Mouse (Mus musculus) urinary bladder, adult 2 months (tissue): ENCODE measurements around the gene Ssna1. TPM values are rescaled to one million over a fixed set of nuclear protein-coding genes. Genes with fewer than 3 reads are reported as not detected.

Experiments used
- DNase-seq: peaks from one replicate; pipeline ENCODE4 v3.0.0; 2022; ENCODE audit warnings: low spot score
- polyA plus RNA-seq: library from polyadenylated mRNA; depleted of rRNA; stranded (reverse); fragments of >200 nt; gene quantifications from 2 replicates; pipeline ENCODE4 v1.2.3, GENCODE M21; 2012; rRNA removed

The Ssna1 gene
- 58.8 and 84.8 TPM in 2 replicates for polyA plus RNA-seq

GRCm38 (mm10) chr2:25271827-25272511, at the start of gene Ssna1, which contains the start of gene Anapc2:
Gene Ssna1, minus strand, starts transcription at chr2:25272438.
Gene Anapc2, plus strand, starts transcription at chr2:25272478.
- peak; percentile 97 for DNase-seq

- DNase-seq: no peak
Observed at GRCm38 (mm10) chr2:25320084-25320483, 47.8 kb upstream of the Ssna1 start.

DNA sequence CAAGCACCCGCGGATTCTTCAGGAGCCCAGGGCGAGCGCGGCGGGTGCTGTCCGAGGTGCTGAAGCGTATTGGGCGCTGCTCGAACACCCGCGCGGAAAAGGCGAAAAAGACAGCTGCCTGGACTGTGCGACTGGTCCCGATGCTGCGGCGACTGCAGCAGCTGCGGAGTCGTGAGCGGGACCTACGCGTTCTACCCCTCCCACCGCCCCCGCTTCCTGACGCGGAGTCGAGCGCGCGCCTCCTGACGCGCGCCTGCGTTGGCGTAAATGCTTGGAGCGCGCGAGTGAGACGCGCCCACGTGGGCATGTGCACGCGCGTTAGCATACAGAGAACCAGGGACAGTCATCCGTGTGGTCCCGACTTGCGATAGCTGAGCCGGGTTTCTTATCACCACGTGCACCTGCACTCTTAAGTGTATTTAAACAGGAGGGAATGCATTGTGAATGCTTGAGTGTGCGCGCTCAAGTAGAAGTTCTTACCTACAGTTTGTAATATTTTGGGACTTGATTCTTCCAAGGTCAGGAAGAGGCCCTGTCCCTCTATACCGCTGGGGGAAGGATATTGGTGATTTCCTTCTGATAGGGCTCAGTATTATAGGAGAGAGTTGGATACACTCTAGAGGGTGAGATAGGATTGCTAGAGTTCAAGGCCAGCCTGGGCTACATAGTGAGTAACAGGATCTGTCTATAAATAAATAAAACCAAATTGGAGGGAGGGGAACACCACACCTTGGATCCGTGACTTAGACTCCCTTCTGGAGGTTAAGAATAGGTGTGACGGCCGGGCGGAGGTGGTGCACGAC, 46.9 kb upstream of the Ssna1 start, which contains the start of gene Grin1:
TSS of gene Grin1 (minus strand) at position 217 of the 803 bp plus-strand sequence.
- DNase-seq: peak; percentile 40

GRCm38 (mm10) chr2:25318119-25318966, 46.1 kb upstream of the Ssna1 start:
- DNase-seq: no peak

DNA sequence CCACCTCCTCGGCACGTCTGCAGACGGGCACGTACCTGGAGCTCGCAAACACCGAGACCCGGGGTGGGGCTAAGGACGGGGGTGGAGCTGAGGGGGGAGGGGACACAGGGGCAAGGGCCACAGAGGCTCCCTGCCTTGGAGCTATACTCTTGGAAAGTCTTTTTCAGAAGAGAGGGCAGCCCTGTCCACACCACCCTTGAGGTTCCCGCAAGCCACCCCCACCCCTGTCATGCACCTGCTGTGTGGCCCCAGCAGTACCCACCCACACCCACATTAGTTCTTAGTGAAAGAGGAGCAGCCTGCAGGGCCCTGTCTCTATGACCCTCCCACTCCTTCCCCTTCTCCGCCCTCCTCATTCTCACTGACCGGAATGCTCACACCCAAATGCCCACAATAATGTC, 39.3 kb upstream of the Ssna1 start:
- no peak for DNase-seq

- no peak for DNase-seq
Observed at GRCm38 (mm10) chr2:25310969-25311368, 38.7 kb upstream of the Ssna1 start.

- no peak for DNase-seq
Observed at GRCm38 (mm10) chr2:25310180-25310579, 37.9 kb upstream of the Ssna1 start.

DNA sequence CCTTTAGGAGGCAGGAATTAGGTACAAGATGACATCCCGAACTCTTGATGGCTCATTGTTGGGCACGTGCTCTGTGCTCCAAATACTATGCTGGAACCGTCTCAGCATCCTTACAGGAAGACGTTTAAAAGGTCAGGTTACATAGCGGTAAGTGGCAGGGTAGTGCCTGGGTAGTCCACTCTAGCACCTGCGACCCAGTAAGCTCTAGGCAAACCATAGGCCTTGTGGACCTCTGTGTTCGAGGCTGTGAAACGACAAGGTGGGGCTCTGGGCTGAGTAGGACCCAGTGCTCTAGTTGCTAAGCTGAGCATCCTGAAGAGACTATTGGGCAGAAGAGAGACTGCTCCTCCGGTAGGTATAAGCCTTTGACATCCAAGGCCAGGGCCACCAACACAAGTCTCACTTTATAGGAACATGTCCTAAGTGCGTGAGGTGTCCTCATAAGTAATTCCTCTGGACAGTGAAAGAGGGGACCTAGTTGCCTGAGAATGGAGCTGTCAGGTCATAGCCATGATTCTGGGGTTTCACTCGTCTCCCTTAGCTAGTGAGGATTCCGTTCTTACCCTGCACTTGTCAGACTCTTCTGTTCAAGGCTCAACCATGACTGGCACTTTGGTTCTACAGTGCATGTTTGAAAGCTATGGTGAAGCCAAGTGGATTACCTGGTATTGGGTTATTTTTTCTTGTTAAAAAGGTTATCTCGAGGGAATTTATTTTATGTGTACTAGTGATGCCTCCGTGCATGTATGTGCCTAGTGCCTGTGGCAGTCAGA, 33.5 kb upstream of the Ssna1 start:
- no peak for DNase-seq

DNA sequence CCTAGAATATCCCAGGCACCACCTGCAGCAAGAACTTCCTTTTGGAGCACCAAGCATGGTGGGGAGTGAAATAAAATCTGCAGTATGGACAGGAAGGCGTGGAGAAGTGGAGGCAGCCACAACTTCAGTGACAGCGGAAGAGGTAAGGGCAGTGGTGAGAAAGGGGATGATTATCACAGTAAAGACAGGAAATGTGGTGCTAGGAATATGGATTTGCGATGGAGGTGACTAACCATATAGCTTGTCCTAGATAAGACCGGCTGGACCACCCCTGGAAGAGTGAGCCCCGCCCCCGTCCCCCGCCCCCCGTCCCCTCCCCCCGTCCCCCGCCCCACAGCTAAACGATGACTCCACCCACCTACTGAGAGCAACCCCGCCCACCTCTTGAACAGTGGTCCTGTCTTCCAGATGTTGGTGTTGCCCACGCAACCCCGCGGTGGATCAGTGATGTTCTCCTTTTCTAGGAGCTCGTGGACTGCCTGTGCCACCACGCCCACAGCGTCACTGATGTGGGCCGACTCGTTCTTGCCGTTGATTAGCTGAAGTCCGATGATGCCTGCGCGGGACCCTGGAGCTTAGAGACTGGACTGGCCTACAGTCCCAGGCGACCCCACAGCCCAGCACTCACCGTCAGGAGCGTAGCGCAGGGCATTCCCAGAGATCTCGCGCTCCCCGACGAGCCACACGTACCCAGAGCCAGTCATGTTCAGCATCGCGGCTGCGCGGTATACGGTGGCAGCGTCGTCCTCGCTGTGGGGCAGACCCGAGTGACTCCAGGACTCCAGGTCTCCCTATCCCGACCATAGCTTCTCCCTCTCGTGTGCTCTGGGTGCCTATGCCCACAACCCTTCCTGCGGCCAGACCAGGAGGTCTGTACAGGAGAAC, 32.7 kb upstream of the Ssna1 start:
- no peak for DNase-seq

DNA sequence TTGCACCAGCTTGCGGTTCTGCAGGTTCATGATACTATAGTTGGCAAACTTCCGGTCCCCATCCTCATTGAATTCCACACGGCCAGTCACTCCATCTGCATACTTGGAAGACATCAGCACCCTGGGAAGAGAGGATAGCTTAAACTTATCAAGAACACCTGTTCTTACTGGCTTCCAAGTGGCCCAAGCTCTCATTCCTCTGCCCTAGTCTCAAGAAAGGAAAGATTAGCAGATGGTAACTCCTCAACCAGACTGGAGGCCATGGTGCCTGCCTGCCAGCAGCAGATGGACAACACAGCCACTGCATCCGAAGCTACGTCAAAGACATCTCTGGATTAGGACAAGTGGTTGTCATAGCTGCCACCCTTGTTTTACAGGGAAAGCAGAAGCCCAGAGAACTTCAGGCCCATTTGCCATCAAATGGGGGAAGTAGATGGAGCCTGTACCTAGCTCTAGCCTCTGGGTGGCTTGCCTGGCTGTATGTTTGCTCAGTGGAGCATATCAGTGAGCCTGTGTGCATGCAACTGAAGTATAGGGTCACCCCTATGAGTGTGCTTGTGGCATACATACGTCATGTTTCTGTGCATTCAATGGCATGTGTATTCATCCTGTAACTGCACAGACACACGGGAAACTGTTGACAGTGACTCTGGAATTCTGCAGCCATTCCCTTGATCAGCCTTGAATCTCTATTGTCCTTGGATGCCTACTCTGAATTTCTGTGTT, 31.9 kb upstream of the Ssna1 start:
- no peak for DNase-seq

GRCm38 (mm10) chr2:25303452-25303851, 31.2 kb upstream of the Ssna1 start:
- no peak for DNase-seq

GRCm38 (mm10) chr2:25298046-25298445, 25.8 kb upstream of the Ssna1 start:
- DNase-seq: no peak

GRCm38 (mm10) chr2:25297093-25297492, 24.9 kb upstream of the Ssna1 start:
- DNase-seq: no peak

- no peak for DNase-seq
Observed at GRCm38 (mm10) chr2:25293706-25294105, 21.5 kb upstream of the Ssna1 start.

GRCm38 (mm10) chr2:25292856-25293255, 20.6 kb upstream of the Ssna1 start:
- no peak for DNase-seq

GRCm38 (mm10) chr2:25292054-25292544, 19.9 kb upstream of the Ssna1 start:
- DNase-seq: no peak

DNA sequence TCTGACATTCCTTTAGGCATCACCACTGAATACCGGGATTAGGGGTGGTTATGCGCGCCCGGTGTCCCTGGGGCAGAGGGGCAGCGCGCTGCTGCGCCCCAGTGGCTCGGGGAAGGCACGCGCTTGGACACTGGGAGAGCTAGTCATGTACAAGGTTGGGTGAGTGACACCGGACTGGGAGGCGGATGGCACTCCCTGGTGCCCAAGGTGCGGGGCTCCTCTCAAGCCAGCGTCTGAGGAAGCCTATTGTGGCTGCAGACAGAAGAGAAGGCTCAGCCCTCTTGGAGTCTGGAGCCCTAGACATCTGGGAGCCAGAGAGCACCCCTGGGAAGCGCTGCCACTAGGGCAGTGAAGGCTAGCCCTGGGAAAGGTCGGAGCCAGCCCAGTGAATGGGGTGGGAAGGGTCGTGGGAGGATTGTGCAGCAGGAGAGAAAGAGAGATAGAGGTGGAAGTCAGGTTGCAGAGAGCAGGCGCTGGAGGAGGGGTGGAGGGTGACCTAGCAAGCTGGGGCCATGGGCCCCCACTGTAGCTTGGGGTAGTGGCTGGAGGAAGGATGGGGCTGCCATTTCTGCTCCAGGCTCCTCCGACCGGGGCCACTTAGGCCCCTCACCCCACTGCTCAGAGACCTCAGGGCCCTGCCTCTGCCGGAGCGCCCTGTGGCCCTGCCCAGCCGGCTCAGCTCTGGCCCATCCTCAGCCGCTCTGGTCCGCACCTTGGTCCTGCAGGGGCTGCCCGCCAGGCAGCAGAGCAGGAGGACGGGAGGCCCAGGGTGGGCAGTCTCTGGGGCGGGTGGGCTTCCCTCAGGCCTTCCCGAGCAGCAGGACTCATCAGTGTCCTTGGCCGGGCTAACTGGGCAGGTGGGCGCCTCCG, 19.2 kb upstream of the Ssna1 start:
- no peak for DNase-seq

- DNase-seq: no peak
Observed at GRCm38 (mm10) chr2:25290816-25291130, 18.5 kb upstream of the Ssna1 start.
